Mouse (Mus musculus) ovary, postnatal 36 days (tissue): Measurements from ENCODE around the gene Efcab8.
"Not testable (repeated sequence)": the region's sequence is repeated elsewhere in the genome, so short reads cannot be mapped to it uniquely, and the experiment has no call there.

Experiments used
- DNase-seq: peaks from one replicate; pipeline ENCODE4 v3.0.0; 2022; ENCODE audit warnings: low spot score, mixed read lengths

The Efcab8 gene

DNA sequence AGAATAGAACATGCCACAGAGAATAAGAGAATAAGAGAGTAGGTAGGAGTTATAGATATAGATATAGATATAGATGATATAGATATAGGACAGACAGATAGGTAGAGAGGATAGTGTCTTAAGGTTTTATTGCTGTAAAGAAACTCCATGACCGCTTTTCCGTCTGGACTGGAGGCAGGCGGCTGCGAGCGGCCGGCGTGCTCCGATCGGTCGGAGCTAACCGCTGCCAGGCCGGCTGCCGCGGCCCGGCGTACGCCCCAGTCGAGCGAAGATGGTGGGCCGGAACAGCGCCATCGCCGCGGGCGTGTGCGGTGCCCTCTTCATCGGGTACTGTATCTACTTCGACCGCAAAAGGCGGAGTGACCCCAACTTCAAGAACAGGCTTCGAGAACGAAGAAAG, 46.2 kb downstream of the Efcab8 start:
- DNase-seq = not testable (repeated sequence)

DNA sequence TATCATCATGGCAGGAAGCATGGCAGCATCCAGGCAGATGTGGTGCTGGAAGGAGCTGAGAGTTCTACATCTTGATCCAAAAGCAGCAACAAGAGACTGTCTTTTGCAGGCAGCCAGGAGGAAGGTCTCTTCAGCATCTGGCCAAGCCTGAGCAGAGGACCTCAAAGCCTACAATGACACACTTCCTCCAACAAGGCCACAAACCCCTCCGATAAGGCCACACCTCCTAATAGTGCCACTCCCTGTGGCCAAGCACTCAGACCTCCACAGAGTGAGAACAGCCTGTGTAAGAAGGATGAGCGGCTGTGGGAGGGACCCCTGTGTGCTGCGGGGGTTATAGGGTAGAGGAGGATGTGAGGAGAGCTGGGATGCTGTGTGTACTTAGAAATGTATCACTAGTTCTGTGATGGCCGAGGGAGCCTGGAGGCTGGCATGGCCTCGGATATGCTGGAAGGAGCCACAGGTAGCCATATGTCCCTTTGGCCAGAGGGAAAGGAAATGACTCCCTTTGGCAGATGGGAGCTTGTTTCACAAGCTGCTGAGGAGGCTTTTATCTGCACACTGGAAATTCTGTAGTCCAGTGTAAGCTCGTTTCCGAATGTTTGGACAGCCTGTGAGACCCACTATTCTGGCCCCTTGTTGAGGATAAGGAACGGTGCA, 47.6 kb downstream of the Efcab8 start:
- no peak for DNase-seq

DNA sequence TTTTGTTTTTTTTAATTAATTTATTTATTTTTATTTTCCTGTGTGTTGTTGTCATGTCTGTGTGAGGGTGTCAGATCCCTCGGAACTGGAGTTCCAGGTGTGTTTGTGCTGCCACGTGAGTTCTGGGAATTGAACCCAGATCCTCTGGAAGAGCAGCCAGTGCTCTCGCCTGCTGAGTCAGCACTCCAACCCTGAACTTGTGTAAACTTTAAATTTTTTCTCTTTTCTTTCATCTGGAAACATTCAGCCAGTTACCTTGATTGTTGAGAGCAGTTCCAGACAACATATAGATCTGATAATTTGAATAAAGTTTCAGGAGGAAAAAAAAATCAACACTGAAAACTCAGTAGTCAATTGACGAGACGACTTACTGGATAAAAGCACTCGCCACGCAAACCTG, 49.0 kb downstream of the Efcab8 start:
- DNase-seq = no peak

DNA sequence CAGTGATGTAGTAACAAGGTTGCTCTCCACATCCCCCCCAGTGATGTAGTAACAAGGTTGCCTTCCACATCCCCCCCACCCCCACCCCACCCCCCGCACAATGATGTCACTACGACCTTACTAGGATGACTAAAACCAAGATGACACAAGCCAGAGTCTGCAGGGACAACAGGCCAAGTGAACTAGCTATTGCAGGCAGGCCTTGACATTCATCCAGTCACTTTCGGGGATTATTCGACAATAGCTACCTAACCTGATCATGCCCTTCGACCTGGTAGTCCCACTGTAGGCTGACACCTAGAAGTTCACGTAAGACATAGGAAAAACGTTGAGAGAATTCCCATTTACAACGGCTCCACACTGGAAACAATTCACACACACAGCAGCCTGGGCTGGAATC, 53.6 kb downstream of the Efcab8 start:
- DNase-seq = no peak

DNA sequence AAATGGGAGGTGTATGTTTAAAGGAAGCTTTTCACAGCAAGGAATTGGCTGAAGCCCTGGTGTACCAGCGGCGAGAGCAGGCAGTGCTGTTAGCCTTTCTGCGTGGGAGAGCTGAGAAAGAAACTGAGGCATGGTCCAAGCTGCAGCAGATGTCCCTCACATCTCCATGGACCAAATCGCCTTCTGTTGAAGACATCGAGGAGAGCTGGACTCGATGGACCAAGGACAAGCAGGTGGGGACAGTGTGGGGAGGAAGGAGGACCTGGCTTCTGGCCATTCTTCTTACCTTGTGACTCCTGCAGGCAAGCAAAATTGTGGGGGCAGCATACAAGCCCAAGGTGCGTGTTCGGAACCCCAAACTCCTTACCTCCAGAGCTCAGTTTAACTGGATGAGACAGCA, 63.1 kb downstream of the Efcab8 start:
- no peak for DNase-seq

DNA sequence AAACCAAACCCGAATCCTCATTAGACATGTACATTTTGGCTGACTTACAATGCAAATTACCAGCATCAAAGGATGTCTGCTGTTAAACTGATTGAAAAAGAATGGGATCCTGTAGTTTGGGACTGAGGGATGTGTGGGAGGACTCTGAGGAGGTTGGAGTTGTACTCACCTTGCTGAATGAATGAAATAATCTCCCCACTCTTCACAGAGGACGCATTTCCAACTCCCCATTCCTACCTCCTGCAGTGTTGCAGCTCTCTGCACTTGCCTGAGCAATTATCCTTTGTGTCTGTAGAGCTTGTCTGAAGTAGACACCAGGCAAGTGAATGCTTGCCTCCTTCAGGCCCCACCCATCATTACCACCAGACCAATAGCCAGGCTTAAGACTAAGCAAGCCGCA, 68.7 kb downstream of the Efcab8 start:
- DNase-seq = no peak

DNA sequence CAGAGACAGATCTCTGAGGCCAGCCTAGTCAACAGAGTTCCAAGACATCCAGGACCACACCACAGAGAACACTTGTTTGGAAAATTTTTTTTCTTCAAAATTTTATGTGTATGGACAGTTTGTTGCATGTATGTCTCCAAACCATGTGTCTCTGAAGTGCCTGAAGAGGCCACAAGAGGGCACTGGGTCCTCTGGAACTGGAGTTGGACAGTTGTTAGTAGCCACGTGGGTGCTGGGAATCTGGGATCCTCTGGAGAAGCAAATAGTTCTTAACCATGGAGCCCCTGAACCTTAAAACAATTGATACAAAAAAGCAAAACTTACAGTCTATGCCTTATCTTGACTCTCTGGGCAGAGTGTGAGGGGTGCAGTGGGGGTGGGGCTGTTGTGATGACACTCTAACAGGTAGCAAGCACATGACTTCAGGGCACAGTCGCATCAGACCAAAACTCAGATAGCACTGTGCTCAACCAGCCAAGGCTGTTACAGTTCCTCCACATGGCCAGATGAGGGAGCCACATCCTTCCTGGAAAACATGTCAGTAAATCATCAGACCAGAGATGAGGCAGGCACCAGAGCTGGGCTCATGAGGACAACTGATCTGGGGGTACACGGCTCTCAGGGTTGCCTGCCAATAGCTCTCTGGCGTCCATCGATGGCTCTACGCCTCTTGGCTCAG, 70.8 kb downstream of the Efcab8 start:
- no peak for DNase-seq

DNA sequence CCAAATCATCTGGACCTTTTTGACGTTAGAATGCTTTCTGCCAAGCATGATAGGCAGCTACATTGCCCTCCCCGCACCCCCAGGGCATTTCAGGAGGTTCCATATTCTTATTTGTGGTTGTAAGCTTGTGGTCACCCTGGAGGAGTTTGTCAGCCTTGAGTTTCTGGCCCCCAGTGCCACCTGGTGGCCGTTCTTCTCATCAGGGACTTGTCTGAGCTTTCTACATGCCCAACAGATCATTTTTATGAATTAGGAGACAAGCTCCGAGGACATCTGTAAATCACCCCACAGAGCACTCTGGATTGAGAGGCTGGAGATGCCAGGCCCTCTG, 71.3 kb downstream of the Efcab8 start:
- DNase-seq = peak; percentile 46

DNA sequence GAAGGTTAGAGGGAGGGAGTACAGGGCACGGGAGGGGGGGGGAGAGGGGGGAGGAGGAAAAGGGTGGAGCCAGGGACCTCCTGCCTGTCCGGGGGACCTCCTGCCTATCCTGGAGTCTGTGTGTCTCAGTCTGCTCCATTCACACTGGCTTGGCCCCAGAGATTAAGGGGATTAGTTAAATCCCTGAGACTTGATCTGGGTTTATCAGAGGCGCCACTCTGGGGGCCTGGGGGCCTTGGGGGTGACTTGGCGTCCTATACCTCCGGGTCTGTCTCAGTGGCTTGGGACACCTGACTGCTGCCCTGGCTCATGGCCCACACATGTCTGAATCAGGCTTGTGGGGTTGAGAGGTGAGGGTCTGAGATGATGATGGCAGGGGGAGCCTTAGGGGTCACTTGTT, 73.8 kb downstream of the Efcab8 start:
- DNase-seq = no peak

DNA sequence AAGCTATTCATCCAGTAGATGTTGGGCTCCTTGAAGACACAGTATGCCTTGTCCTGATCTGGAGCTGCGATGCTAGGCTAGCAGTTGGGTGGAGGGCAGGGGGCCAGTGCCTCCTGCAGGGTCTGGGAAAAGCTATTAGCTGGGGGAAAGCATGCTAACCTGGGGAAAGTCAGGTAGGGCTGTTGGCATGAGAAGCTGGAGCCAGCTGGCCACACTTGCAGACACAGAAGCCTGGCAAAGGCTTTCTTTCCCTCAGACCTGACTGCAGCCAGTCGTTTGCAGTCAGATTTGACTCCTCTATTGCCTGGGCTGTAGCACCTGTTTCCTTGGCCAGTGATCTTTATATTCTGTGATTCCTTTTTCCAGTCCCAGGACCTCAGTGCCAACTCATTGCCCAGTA, 79.8 kb downstream of the Efcab8 start:
- no peak for DNase-seq

DNA sequence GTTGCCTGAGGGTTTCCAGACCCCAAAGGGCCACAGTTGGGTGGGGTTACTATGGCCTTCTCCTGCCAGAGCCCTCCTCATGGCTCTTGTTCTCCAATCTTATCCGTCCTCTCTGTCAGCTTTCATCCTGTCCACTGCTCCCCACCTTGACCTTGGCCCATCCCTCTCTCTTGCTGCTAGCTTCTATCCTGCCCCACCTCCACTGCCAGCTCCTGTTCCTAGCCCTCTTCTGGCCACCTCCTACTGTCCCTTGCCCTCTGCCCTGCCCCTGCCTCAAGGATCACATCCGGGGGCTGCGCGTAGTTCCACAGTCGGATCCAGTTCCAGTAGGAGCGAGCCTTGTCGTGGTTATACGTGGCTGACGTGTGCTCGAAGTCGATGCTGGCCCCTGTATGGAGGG, 80.6 kb downstream of the Efcab8 start:
- no peak for DNase-seq

DNA sequence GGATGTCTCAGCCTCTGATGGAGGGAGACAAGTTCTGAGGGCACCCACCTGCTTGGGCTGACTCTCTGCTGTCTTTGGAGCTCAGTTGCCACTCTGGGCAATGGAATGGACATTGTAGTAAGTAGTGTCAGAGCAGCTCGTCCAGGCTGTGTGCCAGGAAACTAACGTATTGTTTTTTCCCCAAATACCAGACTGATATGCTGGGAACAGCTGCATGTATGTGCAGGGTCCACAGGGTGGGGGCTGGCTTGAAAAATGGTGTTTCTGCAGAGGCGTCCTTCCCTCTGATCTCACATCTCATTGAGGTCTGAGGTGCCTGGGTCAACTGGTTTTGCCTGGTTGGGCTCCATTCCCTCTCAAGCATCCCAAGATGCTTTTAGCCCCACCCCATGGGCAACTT, 81.0 kb downstream of the Efcab8 start:
- no peak for DNase-seq

DNA sequence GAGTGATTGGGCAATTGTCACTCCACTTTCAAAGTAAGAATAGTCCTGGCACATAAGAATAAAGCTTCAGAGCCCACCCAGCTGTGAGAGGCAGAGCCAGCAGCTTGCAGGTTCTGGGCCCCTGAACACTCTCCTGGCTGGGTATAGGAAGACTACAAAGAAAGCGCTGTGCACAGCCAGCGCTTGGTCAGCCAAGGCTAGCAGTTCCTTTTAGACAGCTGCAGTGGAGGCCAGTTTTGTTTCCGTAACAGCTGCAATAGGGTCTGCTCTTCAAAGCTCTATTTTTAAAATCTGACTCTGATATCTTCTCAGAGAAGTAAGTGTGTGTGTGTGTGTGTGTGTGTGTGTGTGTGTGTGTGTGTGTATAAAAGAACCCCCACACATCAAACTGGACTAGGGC, 82.2 kb downstream of the Efcab8 start:
- no peak for DNase-seq

DNA sequence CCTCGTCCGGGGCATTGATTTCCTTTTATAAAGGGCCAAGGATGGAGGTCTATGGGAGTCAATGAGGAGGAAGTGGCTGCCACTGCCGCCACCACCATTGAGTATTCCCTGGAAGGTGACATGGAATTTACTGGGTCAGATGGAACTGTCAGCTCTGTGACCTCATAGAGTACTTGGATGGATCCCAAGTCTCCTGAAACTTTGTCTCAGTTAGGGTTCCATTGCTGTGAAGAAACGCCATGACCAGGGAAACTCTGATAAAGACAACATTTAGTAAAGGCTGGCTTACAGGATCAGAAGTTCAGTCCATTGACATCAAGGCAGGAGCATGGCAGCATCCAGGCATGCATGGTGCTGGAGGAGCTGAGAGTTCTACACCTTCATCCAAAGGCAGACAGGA, 91.3 kb downstream of the Efcab8 start, which contains the start of gene Sun5:
Gene Sun5 (minus strand): TSS at position 101 of the 400 bp plus-strand sequence.
- no peak for DNase-seq

DNA sequence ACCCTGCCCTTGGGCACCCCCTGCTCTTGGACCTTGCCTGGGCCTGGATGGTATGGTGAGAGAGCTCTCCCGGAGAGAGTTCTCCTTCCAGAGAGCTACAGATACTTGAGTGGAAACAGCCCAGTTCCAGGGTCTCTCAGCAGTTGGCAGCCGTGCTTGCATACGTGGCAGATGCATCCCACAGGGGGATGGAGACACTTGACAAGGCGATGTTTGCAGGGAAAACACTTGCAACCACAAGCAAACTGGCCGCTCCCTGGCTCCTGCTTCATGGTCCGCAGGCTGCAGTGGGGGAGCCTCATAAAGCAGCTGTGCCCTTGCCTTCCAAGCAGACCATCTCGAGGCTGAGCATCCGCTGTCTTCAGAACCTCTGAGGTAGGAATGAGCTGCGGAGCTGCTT, 95.0 kb downstream of the Efcab8 start, which contains the start of gene Bpifb2:
Gene Bpifb2 (plus strand): TSS at position 301 of the 400 bp plus-strand sequence.
- no peak for DNase-seq
